Mouse (Mus musculus): ENCODE data around the gene Rasgrp3. TPM values are rescaled to one million over a fixed set of nuclear protein-coding genes. Genes with fewer than 3 reads are reported as not detected.

The Rasgrp3 gene
- polyA plus RNA-seq, 1 experiment from 2014 or later, result 19.4 TPM

DNA sequence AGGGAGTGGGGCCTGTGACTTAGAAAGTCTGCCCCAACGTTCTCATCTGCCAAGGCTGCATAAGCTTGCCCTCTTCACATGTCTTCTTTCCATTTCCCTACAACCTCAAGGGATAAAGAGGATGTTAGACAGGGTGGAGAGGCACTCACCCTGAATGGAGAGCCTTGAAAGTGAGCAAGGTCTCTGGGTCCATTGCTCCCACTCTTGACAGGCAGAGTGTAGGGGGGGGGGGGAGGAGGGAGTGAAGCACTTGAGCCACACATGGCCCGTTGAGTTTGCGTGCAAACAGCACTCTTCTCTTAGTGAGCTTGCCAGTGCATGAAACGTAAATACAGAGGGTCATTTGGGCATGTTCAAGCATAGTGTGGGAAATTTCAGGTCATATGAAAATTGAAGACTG, 59.5 kb downstream of the Rasgrp3 start:
- no peaks in the 10 kb centered on the region for H3K4me1 ChIP-seq (replicated peaks; ENCODE audit: control insufficient read depth, insufficient read depth, low read length)
- H3K4me3 ChIP-seq (ENCODE audit: low read depth, low read length), result no peak overlapping the region
- H3K9me3 ChIP-seq (ENCODE audit: control insufficient read depth, low read length), result no peaks in the 10 kb centered on the region
- ATAC-seq (replicated peaks; ENCODE audit: low FRiP score, low TSS enrichment, low read depth) (no peak), DNase-seq (ENCODE audit: low spot score) (no peak)
- H3K4me2 ChIP-seq (ENCODE audit: low read length), result no peak overlapping the region
- H3K27me3 ChIP-seq (replicated peaks; ENCODE audit: control insufficient read depth, insufficient read depth, low read length), result no peaks in the 10 kb centered on the region
- no peak overlapping the region for H3K27ac ChIP-seq (ENCODE audit: low read depth)
- WGBS, result 77% methylated on average over 4 of the region's 4 CpGs
- H3K36me3 ChIP-seq (ENCODE audit: control insufficient read depth, insufficient read depth, low read length), result no peaks in the 10 kb centered on the region
- H3K9ac ChIP-seq (ENCODE audit: low read length), result no peak overlapping the region

DNA sequence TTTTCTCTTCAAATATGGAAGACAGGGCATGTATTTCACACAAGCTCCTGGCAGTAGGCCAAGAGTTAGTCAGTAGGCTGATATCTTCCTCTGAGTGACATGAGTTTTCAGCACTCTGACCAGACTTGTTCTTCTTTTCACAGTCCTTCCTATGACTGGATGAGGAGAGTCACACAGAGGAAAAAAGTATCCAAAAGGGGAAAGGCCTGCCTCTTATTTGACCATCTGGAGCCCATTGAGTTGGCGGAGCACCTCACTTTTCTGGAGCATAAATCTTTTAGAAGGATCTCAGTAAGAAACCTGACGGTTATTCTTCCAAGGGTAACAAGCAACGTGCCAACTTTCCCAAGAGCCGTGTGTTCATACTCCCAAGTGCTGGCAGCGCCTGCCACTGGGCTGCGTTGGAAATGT, 62.5 kb downstream of the Rasgrp3 start:
- 88% methylated on average over 6 of the region's 6 CpGs for WGBS
- ATAC-seq (replicated peaks; ENCODE audit: low FRiP score, low TSS enrichment, low read depth) (no peak), DNase-seq (ENCODE audit: low spot score) (no peak)
- Histone ChIP-seq H3K4me3 (ENCODE audit: low read depth, low read length) (no peak overlapping the region), H3K9ac (ENCODE audit: low read length) (no peak overlapping the region), H3K4me1 (replicated peaks; ENCODE audit: control insufficient read depth, insufficient read depth, low read length) (no peaks in the 10 kb centered on the region), H3K27me3 (replicated peaks; ENCODE audit: control insufficient read depth, insufficient read depth, low read length) (no peaks in the 10 kb centered on the region), H3K9me3 (ENCODE audit: control insufficient read depth, low read length) (no peaks in the 10 kb centered on the region), H3K4me2 (ENCODE audit: low read length) (no peak overlapping the region), H3K36me3 (ENCODE audit: control insufficient read depth, insufficient read depth, low read length) (no peaks in the 10 kb centered on the region), H3K27ac (ENCODE audit: low read depth) (no peak overlapping the region)

DNA sequence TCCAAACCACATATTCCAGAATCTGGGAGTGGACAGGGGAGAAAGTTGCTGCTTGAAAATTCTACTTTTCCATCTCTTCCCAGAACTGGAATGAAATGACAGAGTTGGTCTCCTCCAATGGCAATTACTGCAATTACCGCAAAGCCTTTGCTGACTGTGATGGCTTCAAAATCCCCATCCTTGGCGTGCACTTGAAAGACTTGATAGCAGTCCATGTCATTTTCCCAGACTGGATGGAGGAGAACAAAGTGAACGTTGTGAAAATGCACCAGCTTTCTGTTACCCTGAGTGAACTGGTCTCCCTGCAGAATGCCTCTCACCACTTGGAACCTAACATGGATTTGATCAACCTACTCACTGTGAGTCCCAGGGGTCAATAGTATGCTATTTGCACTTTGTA, 67.3 kb downstream of the Rasgrp3 start:
- ATAC-seq (replicated peaks; ENCODE audit: low FRiP score, low TSS enrichment, low read depth) (no peak), DNase-seq (ENCODE audit: low spot score) (no peak)
- H3K36me3 ChIP-seq (ENCODE audit: control insufficient read depth, insufficient read depth, low read length), result no peaks in the 10 kb centered on the region
- H3K27me3 ChIP-seq (replicated peaks; ENCODE audit: control insufficient read depth, insufficient read depth, low read length), result no peaks in the 10 kb centered on the region
- no peaks in the 10 kb centered on the region for H3K4me1 ChIP-seq (replicated peaks; ENCODE audit: control insufficient read depth, insufficient read depth, low read length)
- H3K4me2 ChIP-seq (ENCODE audit: low read length), result no peak overlapping the region
- H3K9ac ChIP-seq (ENCODE audit: low read length), result no peak overlapping the region
- H3K4me3 ChIP-seq (ENCODE audit: low read depth, low read length), result no peak overlapping the region
- WGBS, result 87% methylated on average over 3 of the region's 3 CpGs
- H3K27ac ChIP-seq (ENCODE audit: low read depth), result no peak overlapping the region
- no peaks in the 10 kb centered on the region for H3K9me3 ChIP-seq (ENCODE audit: control insufficient read depth, low read length)

DNA sequence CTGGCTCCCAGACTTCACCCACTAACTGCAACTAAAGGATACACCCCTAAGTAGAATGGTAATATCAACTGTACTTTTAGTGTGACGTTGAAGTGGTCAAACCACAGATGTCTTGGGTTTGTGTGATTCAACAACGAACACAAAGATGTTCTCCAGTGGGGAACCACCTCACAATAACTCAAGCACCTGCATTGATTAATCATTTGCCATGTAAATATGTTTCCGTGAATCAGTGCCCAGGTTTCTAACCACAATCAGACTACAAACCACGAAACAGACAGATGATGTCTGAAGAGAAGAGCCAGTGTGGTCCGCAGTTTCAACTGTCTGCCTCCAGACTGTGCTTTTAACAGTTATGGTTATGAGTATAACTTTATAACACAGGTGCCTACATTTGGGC, 69.4 kb downstream of the Rasgrp3 start:
- H3K27ac ChIP-seq (ENCODE audit: low read depth), result no peak overlapping the region
- ATAC-seq (replicated peaks; ENCODE audit: low FRiP score, low TSS enrichment, low read depth) (no peak), DNase-seq (ENCODE audit: low spot score) (no peak)
- no peaks in the 10 kb centered on the region for H3K9me3 ChIP-seq (ENCODE audit: control insufficient read depth, low read length)
- H3K36me3 ChIP-seq (ENCODE audit: control insufficient read depth, insufficient read depth, low read length), result no peaks in the 10 kb centered on the region
- H3K9ac ChIP-seq (ENCODE audit: low read length), result no peak overlapping the region
- H3K4me1 ChIP-seq (replicated peaks; ENCODE audit: control insufficient read depth, insufficient read depth, low read length), result no peaks in the 10 kb centered on the region
- H3K27me3 ChIP-seq (replicated peaks; ENCODE audit: control insufficient read depth, insufficient read depth, low read length), result no peaks in the 10 kb centered on the region
- H3K4me2 ChIP-seq (ENCODE audit: low read length), result no peak overlapping the region
- H3K4me3 ChIP-seq (ENCODE audit: low read depth, low read length), result no peak overlapping the region
- WGBS, result 88% methylated on average over 5 of the region's 5 CpGs

DNA sequence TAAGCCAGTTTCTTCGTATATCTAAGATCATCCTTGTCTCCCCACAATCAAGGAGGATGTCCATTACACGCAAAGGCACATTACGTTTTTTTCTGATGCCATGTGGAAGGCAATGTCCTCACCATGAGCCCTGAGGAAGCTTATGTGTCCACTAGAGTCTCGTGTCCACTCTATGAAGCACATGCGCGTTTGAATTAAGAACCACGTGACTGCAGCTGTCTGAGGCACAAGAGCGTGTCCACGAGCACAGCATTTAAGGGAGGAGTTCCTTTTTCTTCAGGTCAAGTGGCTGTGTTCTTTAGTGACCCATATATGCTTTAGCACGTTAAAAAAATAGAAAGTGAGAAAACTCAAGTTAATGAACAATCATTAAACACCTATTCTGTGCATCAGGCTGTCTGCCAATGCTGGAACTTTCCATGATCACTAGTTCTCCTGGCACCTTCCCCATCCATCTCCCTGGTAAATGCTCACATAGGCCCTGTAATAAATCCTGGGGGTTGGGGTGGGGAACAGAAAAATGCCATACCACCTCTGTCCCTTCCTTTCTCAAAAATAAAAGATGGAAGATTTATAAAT, 70.5 kb downstream of the Rasgrp3 start:
- Histone ChIP-seq H3K4me2 (ENCODE audit: low read length) (no peak overlapping the region), H3K9me3 (ENCODE audit: control insufficient read depth, low read length) (no peaks in the 10 kb centered on the region), H3K36me3 (ENCODE audit: control insufficient read depth, insufficient read depth, low read length) (no peaks in the 10 kb centered on the region), H3K9ac (ENCODE audit: low read length) (no peak overlapping the region), H3K4me1 (replicated peaks; ENCODE audit: control insufficient read depth, insufficient read depth, low read length) (no peaks in the 10 kb centered on the region), H3K4me3 (ENCODE audit: low read depth, low read length) (no peak overlapping the region), H3K27ac (ENCODE audit: low read depth) (no peak overlapping the region), H3K27me3 (replicated peaks; ENCODE audit: control insufficient read depth, insufficient read depth, low read length) (no peaks in the 10 kb centered on the region)
- ATAC-seq (replicated peaks; ENCODE audit: low FRiP score, low TSS enrichment, low read depth) (no peak), DNase-seq (ENCODE audit: low spot score) (no peak)
- WGBS, result 92% methylated on average over 10 of the region's 10 CpGs

DNA sequence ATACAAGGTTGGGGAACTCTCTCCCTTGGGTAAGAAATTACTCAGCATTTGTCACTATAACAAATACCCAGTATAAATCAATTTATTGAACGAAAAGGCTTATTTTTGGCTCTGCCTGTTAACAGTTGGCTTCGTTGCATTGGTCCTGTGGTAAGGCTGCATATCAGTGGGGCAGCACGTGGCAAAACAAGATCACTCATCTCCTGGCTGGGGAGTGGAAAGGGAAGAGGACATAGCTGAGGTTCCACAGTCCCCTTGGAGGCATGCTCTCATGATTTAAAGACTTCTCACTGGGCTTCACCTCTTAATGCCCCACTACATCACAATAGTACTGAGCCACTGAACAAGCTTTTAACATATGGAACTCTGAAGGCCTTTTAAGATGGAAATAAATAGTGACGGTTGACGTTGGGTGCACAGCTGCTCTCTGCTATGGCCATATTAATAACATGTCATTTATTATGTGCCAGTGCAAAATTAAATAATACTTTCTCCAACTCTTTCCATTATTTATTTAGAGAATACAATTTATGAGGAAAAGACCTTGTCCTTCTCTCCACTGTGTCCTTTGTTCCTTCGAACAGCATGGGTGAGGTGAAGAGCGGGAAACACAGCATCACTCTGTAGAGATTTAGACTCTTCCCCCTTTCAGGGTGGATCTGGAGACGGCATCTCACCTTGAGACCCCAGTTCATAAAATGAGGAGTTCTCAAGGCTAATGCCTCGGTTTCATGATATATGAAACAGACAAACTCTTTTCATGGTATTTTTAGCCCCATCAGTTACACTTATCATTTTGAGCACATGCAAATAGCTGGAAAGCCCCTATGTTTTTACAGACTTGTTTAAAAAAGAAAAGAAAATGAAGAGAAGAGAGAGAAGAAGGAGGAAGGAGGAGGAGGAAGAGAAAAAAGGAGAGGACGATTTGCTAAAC, 71.3 kb downstream of the Rasgrp3 start:
- WGBS, result 66% methylated on average over 10 of the region's 10 CpGs

DNA sequence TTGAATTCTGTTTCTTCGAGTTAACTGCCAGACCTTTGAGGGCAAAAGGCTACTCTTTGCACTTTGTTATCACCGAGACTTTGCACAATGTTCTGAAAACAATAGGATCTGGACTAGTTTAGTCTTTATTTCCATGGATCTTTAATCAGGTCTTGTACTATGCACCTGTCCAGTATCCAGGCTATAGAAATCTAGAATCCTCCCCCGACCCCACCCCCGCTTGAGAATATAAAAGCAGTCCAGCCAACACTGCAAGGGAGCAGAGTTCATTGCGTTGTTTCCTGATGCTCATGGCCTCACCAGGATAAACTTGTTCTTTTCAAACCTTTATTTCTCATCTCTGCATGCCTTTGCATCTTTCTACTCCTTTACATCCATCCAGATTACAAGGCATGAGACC, 73.6 kb downstream of the Rasgrp3 start:
- Histone ChIP-seq H3K4me3 (ENCODE audit: low read depth, low read length) (no peak overlapping the region), H3K4me2 (ENCODE audit: low read length) (no peak overlapping the region), H3K36me3 (ENCODE audit: control insufficient read depth, insufficient read depth, low read length) (no peaks in the 10 kb centered on the region), H3K9ac (ENCODE audit: low read length) (no peak overlapping the region), H3K4me1 (replicated peaks; ENCODE audit: control insufficient read depth, insufficient read depth, low read length) (no peaks in the 10 kb centered on the region), H3K9me3 (ENCODE audit: control insufficient read depth, low read length) (no peaks in the 10 kb centered on the region), H3K27ac (ENCODE audit: low read depth) (no peak overlapping the region), H3K27me3 (replicated peaks; ENCODE audit: control insufficient read depth, insufficient read depth, low read length) (no peaks in the 10 kb centered on the region)
- DNase-seq (ENCODE audit: low spot score) (no peak), ATAC-seq (replicated peaks; ENCODE audit: low FRiP score, low TSS enrichment, low read depth) (no peak)
- WGBS, result 92% methylated on average over 5 of the region's 5 CpGs

More for the DNA sequence above, 71.3 kb downstream of the Rasgrp3 start:
- H3K9ac ChIP-seq (ENCODE audit: low read length), result no peak overlapping the region
- H3K9me3 ChIP-seq (ENCODE audit: control insufficient read depth, low read length), result no peaks in the 10 kb centered on the region
- no peaks in the 10 kb centered on the region for H3K4me1 ChIP-seq (replicated peaks; ENCODE audit: control insufficient read depth, insufficient read depth, low read length)
- H3K4me3 ChIP-seq (ENCODE audit: low read depth, low read length), result no peak overlapping the region
- no peak for DNase-seq (ENCODE audit: low spot score)
- H3K27ac ChIP-seq (ENCODE audit: low read depth), result no peak overlapping the region
- no peak for ATAC-seq (replicated peaks; ENCODE audit: low FRiP score, low TSS enrichment, low read depth)
- no peaks in the 10 kb centered on the region for H3K27me3 ChIP-seq (replicated peaks; ENCODE audit: control insufficient read depth, insufficient read depth, low read length)
- H3K36me3 ChIP-seq (ENCODE audit: control insufficient read depth, insufficient read depth, low read length), result no peaks in the 10 kb centered on the region
- H3K4me2 ChIP-seq (ENCODE audit: low read length), result no peak overlapping the region

DNA sequence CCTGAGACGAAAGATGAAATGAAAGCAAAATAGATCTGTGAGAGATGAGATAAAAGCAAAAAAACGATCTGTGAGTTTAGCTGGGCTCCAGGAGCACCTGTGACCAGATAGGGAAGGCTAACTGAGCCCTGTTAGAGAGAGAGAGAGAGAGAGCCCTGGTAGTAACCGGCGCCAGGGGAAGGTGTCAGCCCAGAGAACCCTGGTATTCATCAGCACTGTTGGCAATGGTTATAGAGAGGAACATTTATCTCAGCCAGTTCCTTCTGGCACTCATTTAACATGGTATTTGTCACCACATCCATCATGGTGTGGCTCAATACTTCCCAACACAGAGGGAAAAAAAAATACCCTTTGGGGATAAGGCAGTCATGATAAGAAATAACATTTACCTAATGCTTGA, 80.9 kb downstream of the Rasgrp3 start:
- DNase-seq (ENCODE audit: low spot score) (no peak), ATAC-seq (replicated peaks; ENCODE audit: low FRiP score, low TSS enrichment, low read depth) (no peak)
- 63% methylated on average over 4 of the region's 4 CpGs for WGBS
- Histone ChIP-seq H3K9me3 (ENCODE audit: control insufficient read depth, low read length) (no peaks in the 10 kb centered on the region), H3K4me3 (ENCODE audit: low read depth, low read length) (no peak overlapping the region), H3K9ac (ENCODE audit: low read length) (no peak overlapping the region), H3K4me1 (replicated peaks; ENCODE audit: control insufficient read depth, insufficient read depth, low read length) (no peaks in the 10 kb centered on the region), H3K27ac (ENCODE audit: low read depth) (no peak overlapping the region), H3K36me3 (ENCODE audit: control insufficient read depth, insufficient read depth, low read length) (no peaks in the 10 kb centered on the region), H3K27me3 (replicated peaks; ENCODE audit: control insufficient read depth, insufficient read depth, low read length) (no peaks in the 10 kb centered on the region), H3K4me2 (ENCODE audit: low read length) (no peak overlapping the region)

Measured in intestine, embryonic 14.5 days (tissue).